Mouse (Mus musculus): ENCODE data around the gene Styk1.
"Not testable (repeated sequence)": the region's sequence is repeated elsewhere in the genome, so short reads cannot be mapped to it uniquely, and the experiment has no call there.

Gene Styk1

GRCm38 (mm10) chr6:131292991-131293788 is 60.2 kb downstream of the Styk1 start, which contains the start of gene Magohb:
Gene Magohb (minus strand): TSS chr6:131293244.
- peak; percentile 61 for DNase-seq (ENCODE audit: low read depth, low spot score)

- no peak for DNase-seq (ENCODE audit: low read depth, low spot score)
These were observed 61.0 kb downstream of the Styk1 start for GRCm38 (mm10) chr6:131292276-131292990.

- DNase-seq (ENCODE audit: low read depth, low spot score), result no peak
These were observed 63.0 kb downstream of the Styk1 start for GRCm38 (mm10) chr6:131290430-131290829.

GRCm38 (mm10) chr6:131278160-131278559 is 75.2 kb downstream of the Styk1 start:
- DNase-seq (ENCODE audit: low read depth, low spot score), result not testable (repeated sequence)

GRCm38 (mm10) chr6:131276659-131277058 is 76.7 kb downstream of the Styk1 start:
- no peak for DNase-seq (ENCODE audit: low read depth, low spot score)

- DNase-seq (ENCODE audit: low read depth, low spot score), result no peak
These were observed 81.1 kb downstream of the Styk1 start for GRCm38 (mm10) chr6:131272311-131272710.

- DNase-seq (ENCODE audit: low read depth, low spot score), result no peak
These were observed 83.1 kb downstream of the Styk1 start for GRCm38 (mm10) chr6:131270312-131270711.

- DNase-seq (ENCODE audit: low read depth, low spot score), result no peak
These were observed 83.8 kb downstream of the Styk1 start for GRCm38 (mm10) chr6:131269599-131269998.

- DNase-seq (ENCODE audit: low read depth, low spot score), result no peak
These were observed 89.2 kb downstream of the Styk1 start for GRCm38 (mm10) chr6:131264175-131264574.

- DNase-seq (ENCODE audit: low read depth, low spot score), result no peak
These were observed 90.6 kb downstream of the Styk1 start for GRCm38 (mm10) chr6:131262778-131263177.

GRCm38 (mm10) chr6:131262009-131262408 is 91.4 kb downstream of the Styk1 start:
- no peak for DNase-seq (ENCODE audit: low read depth, low spot score)

All from skeletal muscle tissue, adult 2 months (tissue).